Mouse (Mus musculus) liver, embryonic 13.5 days (tissue): ENCODE results near the gene 4931428L18Rik. TPM values are rescaled to one million over a fixed set of nuclear protein-coding genes. Genes with fewer than 3 reads are reported as not detected.

ENCODE experiments used
- ATAC-seq: fragments of 200-750 bp; cut with Nextera tagmentation; 2 replicates; pipeline ENCODE4 v1.8.0; 2017; ENCODE audit warnings: low read depth, mild to moderate bottlenecking, moderate number of reproducible peaks, moderate library complexity
- DNase-seq: peaks from one replicate; pipeline ENCODE4 v3.0.0; 2022
- H3K27ac ChIP-seq: fragments of 300-500 bp; sonication (generic); 2 replicates; pipeline ENCODE4 v1.5.1; 2015; ENCODE audit warnings: moderate library complexity, mild to moderate bottlenecking, inconsistent platforms
- H3K27me3 ChIP-seq: fragments of 300-500 bp; sonication (generic); 2 replicates; pipeline ENCODE4 v1.6.1; 2015; ENCODE audit warnings: mild to moderate bottlenecking, inconsistent platforms
- H3K36me3 ChIP-seq: fragments of 300-500 bp; sonication (generic); 2 replicates; pipeline ENCODE4 v1.6.1; 2015; ENCODE audit warnings: mild to moderate bottlenecking, inconsistent platforms
- H3K4me1 ChIP-seq: fragments of 300-500 bp; sonication (generic); replicated peaks from 2 replicates; pipeline ENCODE4 v1.6.1; 2015; ENCODE audit warnings: inconsistent platforms
- H3K4me2 ChIP-seq: fragments of 300-500 bp; sonication (generic); 2 replicates; pipeline ENCODE4 v1.6.1; 2015; ENCODE audit warnings: inconsistent platforms, mild to moderate bottlenecking, moderate library complexity
- H3K4me3 ChIP-seq: fragments of 300-500 bp; sonication (generic); replicated peaks from 2 replicates; pipeline ENCODE4 v1.5.1; 2015; ENCODE audit warnings: mild to moderate bottlenecking, inconsistent platforms
- H3K9ac ChIP-seq: fragments of 300-500 bp; sonication (generic); 2 replicates; pipeline ENCODE4 v1.6.1; 2015; ENCODE audit warnings: mild to moderate bottlenecking, inconsistent platforms
- H3K9me3 ChIP-seq: fragments of 300-500 bp; sonication (generic); replicated peaks from 2 replicates; pipeline ENCODE4 v1.6.1; 2016; ENCODE audit warnings: inconsistent platforms
- WGBS: fragments of 180-500 bp; shearing (Covaris S2); methylation state at CpG from one replicate; pipeline ENCODE4 v1.1.7; 2015; ENCODE audit not compliant: insufficient replicate concordance; 5-methylcytosine and 5-hydroxymethylcytosine counted together
- polyA plus RNA-seq: library from polyadenylated mRNA; unstranded; fragments of >200 nt; fragmentation: Nextera tagmentation; extraction: Ambion mirVana; gene quantifications from 2 replicates; pipeline ENCODE4 v1.2.1, GENCODE M21; 2015

4931428L18Rik gene
- polyA plus RNA-seq, 1 experiment from 2014 or later, result not detected

- Histone ChIP-seq H3K27me3 (no peaks in the 10 kb centered on the region), H3K9me3 (no peaks in the 10 kb centered on the region), H3K4me1 (peaks cover 14% of the 10 kb centered on the region), H3K4me3 (peak overlapping the region; percentile 90), H3K27ac (peak overlapping the region; percentile 94), H3K4me2 (peak overlapping the region; percentile 78), H3K36me3 (0 out of 2 replicates have a peak, but pooled peaks cover 3% of the 10 kb centered on the region), H3K9ac (peak overlapping the region; percentile 95)
- 52% methylated on average over 5 of the region's 5 CpGs for WGBS
- no peak for ATAC-seq
- no peak for DNase-seq
These were observed 272.0 kb downstream of the 4931428L18Rik start for GRCm38 (mm10) chr1:30950456-30950835.

GRCm38 (mm10) chr1:30949710-30950455 is 272.6 kb downstream of the 4931428L18Rik start:
- H3K9me3 ChIP-seq, result no peaks in the 10 kb centered on the region
- no peaks in the 10 kb centered on the region for H3K27me3 ChIP-seq
- peak overlapping the region; percentile 94 for H3K27ac ChIP-seq
- DNase-seq (peak; percentile 95), ATAC-seq (peak; percentile 95)
- under 1% methylated on average over 61 of the region's 66 CpGs for WGBS
- H3K4me1 ChIP-seq, result peaks cover 14% of the 10 kb centered on the region
- H3K4me2 ChIP-seq, result peak overlapping the region; percentile 78
- peak overlapping the region; percentile 95 for H3K9ac ChIP-seq
- peak overlapping the region; percentile 90 for H3K4me3 ChIP-seq
- H3K36me3 ChIP-seq, result peaks cover 8% of the 10 kb centered on the region

- peak; percentile 43 for DNase-seq
- Histone ChIP-seq H3K9me3 (no peaks in the 10 kb centered on the region), H3K4me1 (peaks cover 14% of the 10 kb centered on the region), H3K27ac (peak overlapping the region; percentile 93), H3K27me3 (no peaks in the 10 kb centered on the region), H3K9ac (peak overlapping the region; percentile 95), H3K4me3 (peak overlapping the region; percentile 90), H3K36me3 (peaks cover 15% of the 10 kb centered on the region), H3K4me2 (peak overlapping the region; percentile 78)
- peak; percentile 58 for ATAC-seq
- under 1% methylated on average over 72 of the region's 85 CpGs for WGBS
These were observed 273.4 kb downstream of the 4931428L18Rik start for GRCm38 (mm10) chr1:30948950-30949639.

GRCm38 (mm10) chr1:30948361-30948949 is 274.0 kb downstream of the 4931428L18Rik start:
- under 1% methylated on average over 16 of the region's 16 CpGs for WGBS

More at GRCm38 (mm10) chr1:30948361-30948949, 274.0 kb downstream of the 4931428L18Rik start:
- ATAC-seq, result no peak
- peak overlapping the region; percentile 78 for H3K4me2 ChIP-seq
- peaks cover 14% of the 10 kb centered on the region for H3K4me1 ChIP-seq
- peaks cover 22% of the 10 kb centered on the region for H3K36me3 ChIP-seq
- peak overlapping the region; percentile 93 for H3K27ac ChIP-seq
- H3K9ac ChIP-seq, result peak overlapping the region; percentile 95
- peak overlapping the region; percentile 90 for H3K4me3 ChIP-seq
- no peaks in the 10 kb centered on the region for H3K9me3 ChIP-seq
- DNase-seq, result peak; percentile 21
- H3K27me3 ChIP-seq, result no peaks in the 10 kb centered on the region

Other genes starting within 250 kb of the 4931428L18Rik start
- gene AC153137.1, start 244.7 kb downstream of the 4931428L18Rik start, polyA plus RNA-seq, result not detected in 2 replicates
- not detected in 2 replicates for gene Lgsn, start 46.3 kb downstream of the 4931428L18Rik start, polyA plus RNA-seq
- not detected in 2 replicates for gene Pih1d3, start 154 bp upstream of the 4931428L18Rik start, polyA plus RNA-seq